Mouse (Mus musculus) myocyte (in vitro differentiated cells): Measurements from ENCODE around the gene Hils1. TPM values are rescaled to one million over a fixed set of nuclear protein-coding genes. Genes with fewer than 3 reads are reported as not detected.
"Not testable (repeated sequence)": the region's sequence is repeated elsewhere in the genome, so short reads cannot be mapped to it uniquely, and the experiment has no call there.

Experiments used
- H3K27me3 ChIP-seq: one replicate; pipeline ENCODE4 v1.6.1; 2011; ENCODE audit not compliant: control insufficient read depth, insufficient read depth, insufficient read length
- H3K36me3 ChIP-seq: one replicate; pipeline ENCODE4 v1.6.1; 2011; ENCODE audit not compliant: control insufficient read depth, insufficient read depth
- H3K4me2 ChIP-seq: one replicate; pipeline ENCODE4 v1.6.1; 2011; ENCODE audit warnings: low read depth, control low read depth
- H3K4me3 ChIP-seq: one replicate; pipeline ENCODE4 v1.5.1; 2011; ENCODE audit warnings: mild to moderate bottlenecking, control low read depth, moderate library complexity
- H3K79me2 ChIP-seq: one replicate; pipeline ENCODE4 v1.6.1; 2011; ENCODE audit not compliant: control insufficient read depth, insufficient read depth
- H3ac ChIP-seq: one replicate; pipeline ENCODE4 v1.6.1; 2011; ENCODE audit not compliant: control insufficient read depth, insufficient read length
- CEBPB ChIP-seq: IDR thresholded peaks from 2 replicates; pipeline ENCODE4 v1.6.1; 2011; ENCODE audit warnings: mild to moderate bottlenecking, moderate library complexity; ENCODE audit not compliant: poor library complexity, insufficient read depth, severe bottlenecking
- E2F4 ChIP-seq: IDR thresholded peaks from one replicate; pipeline ENCODE4 v1.6.1; 2011; ENCODE audit warnings: mild to moderate bottlenecking, control low read depth, moderate library complexity; ENCODE audit not compliant: insufficient read depth
- MAX ChIP-seq: IDR thresholded peaks from one replicate; pipeline ENCODE4 v1.6.1; 2011; ENCODE audit warnings: low read depth, mild to moderate bottlenecking, control low read depth
- MYOD1 ChIP-seq, 3 experiments: IDR thresholded peaks; one replicate each; pipeline ENCODE4 v1.6.1; 2011; ENCODE audit warnings: control low read depth in 2 of 3, low read depth in 2 of 3, mild to moderate bottlenecking in 2 of 3, moderate library complexity in 1 of 3; ENCODE audit not compliant: insufficient read length in 2 of 3, control insufficient read depth in 1 of 3
- MYOG ChIP-seq, 3 experiments: IDR thresholded peaks; one replicate each; pipeline ENCODE4 v1.6.1; 2011; ENCODE audit warnings: control low read depth in 2 of 3, low read depth in 2 of 3, mild to moderate bottlenecking in 2 of 3; ENCODE audit not compliant: insufficient read length in 2 of 3, control insufficient read depth in 1 of 3, insufficient read depth in 1 of 3
- POLR2A ChIP-seq: IDR thresholded peaks from one replicate; pipeline ENCODE4 v1.6.1; 2011; ENCODE audit warnings: low read depth, mild to moderate bottlenecking, control low read depth, moderate library complexity; ENCODE audit not compliant: insufficient read length
- POLR2AphosphoS2 ChIP-seq: IDR thresholded peaks from one replicate; pipeline ENCODE4 v1.6.1; 2011; ENCODE audit warnings: low read depth, control low read depth; ENCODE audit not compliant: insufficient read length
- REST ChIP-seq: IDR thresholded peaks from one replicate; pipeline ENCODE4 v1.6.1; 2011; ENCODE audit warnings: mild to moderate bottlenecking, control low read depth, moderate library complexity; ENCODE audit not compliant: insufficient read depth, insufficient read length
- SRF ChIP-seq: IDR thresholded peaks from one replicate; pipeline ENCODE4 v1.6.1; 2011; ENCODE audit warnings: low read depth; ENCODE audit not compliant: control insufficient read depth, insufficient read length
- TCF12 ChIP-seq: IDR thresholded peaks from one replicate; pipeline ENCODE4 v1.6.1; 2011; ENCODE audit warnings: mild to moderate bottlenecking, control low read depth; ENCODE audit not compliant: poor library complexity, insufficient read depth, severe bottlenecking
- TCF3 ChIP-seq: IDR thresholded peaks from one replicate; pipeline ENCODE4 v1.6.1; 2011; ENCODE audit warnings: low read depth, control low read depth; ENCODE audit not compliant: insufficient read length
- USF1 ChIP-seq: IDR thresholded peaks from one replicate; pipeline ENCODE4 v1.6.1; 2011; ENCODE audit warnings: low read depth, mild to moderate bottlenecking, control low read depth, moderate library complexity
- polyA plus RNA-seq: library from polyadenylated mRNA; unstranded; fragments of >200 nt; fragmentation: generic; extraction: Trizol; gene quantifications from one replicate; pipeline ENCODE4 v1.2.1, GENCODE M21; 2012; ENCODE audit warnings: missing spikeins

Hils1 gene
- polyA plus RNA-seq, 1 experiment: 0.37 TPM

GRCm38 (mm10) chr11:94957693-94958064 is 9.7 kb upstream of the Hils1 start:
- no peak for TF ChIP-seq POLR2A
- peak in 1 of 3 experiments; percentile 30 for TF ChIP-seq MYOD1 (IDR thresholded peaks at IDR 0.05; ENCODE audit: control insufficient read depth in 1 of 3, insufficient read length in 2 of 3, low read depth in 2 of 3)
- H3K27me3 ChIP-seq: no peaks in the 10 kb centered on the region
- no peak overlapping the region for H3K4me3 ChIP-seq
- no peaks in the 10 kb centered on the region for H3K36me3 ChIP-seq
- no peaks in the 10 kb centered on the region for H3K79me2 ChIP-seq
- peak overlapping the region; percentile 55 for H3K4me2 ChIP-seq
- no peak overlapping the region for H3ac ChIP-seq

DNA sequence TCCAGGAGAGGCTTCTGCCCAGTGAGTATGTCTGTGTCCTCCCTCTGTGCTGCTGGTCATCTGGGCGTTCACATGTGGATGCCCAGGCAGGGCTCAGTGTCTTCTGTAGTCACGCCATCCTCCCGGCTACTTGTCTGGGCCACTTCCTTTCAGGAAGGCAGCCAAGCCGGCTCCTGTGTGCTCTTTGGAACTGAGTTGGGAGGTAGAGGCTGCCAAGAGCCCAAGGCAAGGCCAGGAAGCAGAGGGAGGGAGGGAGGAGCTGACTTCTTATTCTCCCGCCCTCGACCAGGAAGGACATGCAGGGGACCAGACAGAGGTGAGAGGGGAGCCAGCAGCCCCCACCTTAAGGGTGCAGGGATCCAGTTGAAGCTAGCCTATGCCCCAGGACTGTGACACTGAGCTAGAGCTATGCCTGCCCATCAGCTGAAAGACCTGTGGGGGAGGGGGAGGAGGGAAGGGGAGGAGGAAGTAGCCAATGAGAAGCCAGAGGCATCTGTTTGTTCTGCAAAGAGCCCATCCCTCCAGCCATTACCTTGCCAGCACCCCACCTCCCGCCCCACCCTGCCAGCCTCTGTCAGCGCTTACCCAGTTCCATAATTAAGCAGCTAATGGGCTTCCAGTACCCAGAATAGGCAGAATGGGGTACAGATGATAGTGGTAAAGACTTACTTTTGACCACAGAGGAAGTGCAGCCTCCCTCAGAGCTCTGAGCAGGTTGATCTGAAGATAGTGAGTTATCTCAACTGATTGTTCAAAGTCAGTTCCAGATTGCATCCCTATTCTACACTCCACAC is 9.1 kb upstream of the Hils1 start:
- no peak for TF ChIP-seq SRF
- no peak for TF ChIP-seq CEBPB
- TF ChIP-seq POLR2A: peak; percentile 43
- TF ChIP-seq POLR2AphosphoS2: peak; percentile 51
- no peak for TF ChIP-seq TCF3
- no peaks in the 10 kb centered on the region for H3K79me2 ChIP-seq
- H3K4me2 ChIP-seq: peak overlapping the region; percentile 55
- no peaks in the 10 kb centered on the region for H3K27me3 ChIP-seq
- H3ac ChIP-seq: no peak overlapping the region
- H3K4me3 ChIP-seq: no peak overlapping the region
- H3K36me3 ChIP-seq: no peaks in the 10 kb centered on the region

- no peak overlapping the region for H3K4me2 ChIP-seq
- no peaks in the 10 kb centered on the region for H3K79me2 ChIP-seq
- H3K4me3 ChIP-seq: no peak overlapping the region
- TF ChIP-seq MAX: no peak
- TF ChIP-seq E2F4: no peak
- no peak for TF ChIP-seq USF1
- TF ChIP-seq REST: no peak
- TF ChIP-seq TCF12: no peak
- TF ChIP-seq SRF: no peak
- TF ChIP-seq POLR2A: no peak
- no peak for TF ChIP-seq MYOG (IDR thresholded peaks at IDR 0.05; ENCODE audit: control insufficient read depth in 1 of 3, insufficient read depth in 1 of 3, insufficient read length in 2 of 3, low read depth in 2 of 3)
- no peak for TF ChIP-seq POLR2AphosphoS2
- TF ChIP-seq CEBPB: no peak
- no peak for TF ChIP-seq MYOD1 (IDR thresholded peaks at IDR 0.05; ENCODE audit: control insufficient read depth in 1 of 3, insufficient read length in 2 of 3, low read depth in 2 of 3)
- no peak for TF ChIP-seq TCF3
- no peak overlapping the region for H3ac ChIP-seq
- H3K36me3 ChIP-seq: no peaks in the 10 kb centered on the region
- no peaks in the 10 kb centered on the region for H3K27me3 ChIP-seq
Observed at GRCm38 (mm10) chr11:94962534-94963101, 4.8 kb upstream of the Hils1 start.

DNA sequence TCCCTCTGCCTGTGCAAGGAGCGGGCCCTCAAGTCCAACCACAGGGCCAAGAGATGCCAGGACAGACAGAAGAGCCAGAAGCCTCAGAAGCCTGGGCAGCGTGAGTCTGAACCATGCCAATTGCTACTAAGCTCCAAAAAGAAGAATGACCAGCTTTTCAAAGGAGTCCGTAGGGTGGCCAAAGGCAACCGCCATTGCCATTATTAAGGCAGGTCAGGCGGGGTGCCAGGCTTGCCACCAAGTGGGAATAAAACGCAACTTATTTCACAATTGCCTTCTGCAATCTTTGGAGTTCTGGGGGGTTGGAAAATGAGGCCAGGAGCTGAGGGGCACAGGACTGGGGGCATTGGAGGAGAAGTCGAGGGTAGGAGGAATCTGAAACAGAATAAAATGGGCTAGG is 794 bp downstream of the Hils1 start:
- Histone ChIP-seq H3K4me3 (no peak overlapping the region), H3K79me2 (peaks cover 5% of the 10 kb centered on the region), H3K4me2 (no peak overlapping the region), H3K36me3 (no peaks in the 10 kb centered on the region), H3ac (no peak overlapping the region), H3K27me3 (no peaks in the 10 kb centered on the region)
- no peak for TF ChIP-seq MAX
- no peak for TF ChIP-seq TCF3
- TF ChIP-seq SRF: no peak
- TF ChIP-seq TCF12: no peak
- TF ChIP-seq MYOG (IDR thresholded peaks at IDR 0.05; ENCODE audit: control insufficient read depth in 1 of 3, insufficient read depth in 1 of 3, insufficient read length in 2 of 3, low read depth in 2 of 3): no peak
- TF ChIP-seq MYOD1 (IDR thresholded peaks at IDR 0.05; ENCODE audit: control insufficient read depth in 1 of 3, insufficient read length in 2 of 3, low read depth in 2 of 3): no peak
- TF ChIP-seq USF1: no peak
- TF ChIP-seq REST: no peak
- TF ChIP-seq E2F4: no peak
- no peak for TF ChIP-seq POLR2AphosphoS2
- TF ChIP-seq CEBPB: no peak
- no peak for TF ChIP-seq POLR2A

DNA sequence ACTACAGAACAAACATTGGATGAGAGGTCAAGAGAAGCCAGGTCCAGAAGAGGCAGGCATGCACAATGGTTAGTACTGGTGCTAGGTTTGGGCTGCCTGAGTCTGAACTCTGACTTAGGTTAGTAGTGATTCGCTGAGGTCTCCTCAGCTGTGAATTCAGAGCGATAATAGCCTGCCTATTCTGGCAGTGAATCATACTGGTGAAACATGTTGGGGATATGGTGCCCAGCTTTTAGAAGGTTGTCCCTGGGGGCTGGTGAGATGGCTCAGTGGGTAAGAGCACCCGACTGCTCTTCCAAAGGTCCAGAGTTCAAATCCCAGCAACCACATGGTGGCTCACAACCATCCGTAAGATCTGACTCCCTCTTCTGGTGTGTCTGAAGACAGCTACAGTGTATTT is 2.3 kb downstream of the Hils1 start:
- not testable (repeated sequence) for H3K27me3 ChIP-seq, H3K79me2 ChIP-seq, H3K4me3 ChIP-seq, H3ac ChIP-seq, H3K36me3 ChIP-seq
- peak overlapping the region; percentile 50 for H3K4me2 ChIP-seq
